ENCODE assay signal across 9 mouse cellular contexts in the genomic region with DNA sequence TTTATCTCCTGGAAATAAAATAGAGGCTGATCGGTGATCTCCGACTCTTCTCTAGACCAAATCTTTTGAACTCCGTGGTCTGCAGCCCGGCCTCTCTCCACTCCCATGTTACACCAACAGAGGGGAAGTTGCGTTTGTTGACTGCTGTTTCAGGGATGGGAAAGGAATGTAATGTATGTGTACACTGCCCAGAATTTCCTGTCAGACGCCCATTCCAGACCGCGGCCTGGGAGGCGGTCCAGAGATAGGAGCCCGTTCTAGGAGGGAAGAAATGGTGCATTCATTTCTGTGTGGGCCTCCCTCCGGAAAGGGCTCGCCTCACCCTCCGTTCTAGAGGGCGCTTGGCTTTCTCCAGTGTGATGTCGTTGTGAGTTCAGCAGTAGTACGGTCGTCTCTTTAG. TPM values are rescaled to one million over a fixed set of nuclear protein-coding genes. Genes with fewer than 3 reads are reported as not detected.
DNase-seq lines count a peak whose midpoint lies in the region; ATAC-seq lines count a peak whose summit lies in the region.
"Had no signal": no experiment of that assay in that cellular context is flagged by ENCODE, and none has a peak within 500 bp of the region (broad histone marks: within the 10 kb centered on the region; RNA-seq: fewer than 3 reads in every experiment).

No protein-coding gene starts in this region.

- H3K4me1 ChIP-seq in liver, embryonic 11.5 days (replicated peaks; ENCODE audit: control insufficient read depth, insufficient read depth, low read length), result peaks cover 31% of the 10 kb centered on the region
- peaks cover 31% of the 10 kb centered on the region for H3K4me1 ChIP-seq in stomach, embryonic 16.5 days (ENCODE audit: control insufficient read depth, insufficient read depth, low read length)

- H3K9me3 ChIP-seq in liver, embryonic 11.5 days (ENCODE audit: control insufficient read depth, low read length), result no peaks in the 10 kb centered on the region
- no peaks in the 10 kb centered on the region for H3K9me3 ChIP-seq in stomach, embryonic 16.5 days (replicated peaks; ENCODE audit: control insufficient read depth, low read length)

- intact Hi-C loops in heart, postnatal 14 days (cut with DNase I), result no loop called here
- intact Hi-C loops in left cerebral cortex, postnatal 14 days (cut with DNase I), result no loop called here

- H3K9ac ChIP-seq in liver, embryonic 11.5 days (ENCODE audit: low read depth, low read length), result no peak overlapping the region
- peak overlapping the region; percentile 41; the same call in 1 of the 2 replicates for H3K9ac ChIP-seq in stomach, embryonic 16.5 days (ENCODE audit: low read length)

- DNase-seq in kidney, adult 18-20 months, result peak; percentile 42
- DNase-seq in kidney, adult 11 months, result no peak
- DNase-seq in heart, postnatal 14 days, result peak; percentile 46 to 57
- DNase-seq in liver, embryonic 11.5 days (ENCODE audit: low spot score), result no peak
- DNase-seq in frontal cortex, postnatal 14 days (ENCODE audit: low spot score in 2 of 2), result no peak
- no peak for DNase-seq in gastrocnemius, adult 8-10 months (ENCODE audit: low spot score in 2 of 2)
- DNase-seq in left cerebral cortex, postnatal 14 days (ENCODE audit: low spot score in 2 of 2), result no peak

- peak; percentile 49; the same call in 1 of the 2 replicates for ATAC-seq in liver, embryonic 11.5 days (replicated peaks; ENCODE audit: low FRiP score)
- ATAC-seq in stomach, embryonic 16.5 days (ENCODE audit: insufficient read depth, low FRiP score), result peak; percentile 42; the same call in 1 of the 2 replicates

- no peak overlapping the region for H3K27ac ChIP-seq in liver, embryonic 11.5 days (ENCODE audit: low read depth, low read length)
- peak overlapping the region; percentile 40 for H3K27ac ChIP-seq in stomach, embryonic 16.5 days (ENCODE audit: low read length)
- H3K27ac ChIP-seq: macrophage had no signal

- H3K4me2 ChIP-seq in liver, embryonic 11.5 days, result peak overlapping the region; percentile 18; the same call in 1 of the 2 replicates
- H3K4me2 ChIP-seq in stomach, embryonic 16.5 days (ENCODE audit: low read depth, low read length), result peak overlapping the region; percentile 27

- H3K36me3 ChIP-seq in liver, embryonic 11.5 days (ENCODE audit: control insufficient read depth, insufficient read depth, low read length), result no peaks in the 10 kb centered on the region
- H3K36me3 ChIP-seq in stomach, embryonic 16.5 days (ENCODE audit: control insufficient read depth, insufficient read depth, low read length), result no peaks in the 10 kb centered on the region

- 26% methylated on average over 17 of the region's 17 CpGs for WGBS in liver, embryonic 11.5 days
- 35% methylated on average over 17 of the region's 17 CpGs for WGBS in stomach, embryonic 16.5 days

- no peak overlapping the region for H3K4me3 ChIP-seq in liver, embryonic 11.5 days (ENCODE audit: low read depth, low read length)
- no peak overlapping the region for H3K4me3 ChIP-seq in stomach, embryonic 16.5 days (replicated peaks; ENCODE audit: low read length)

- H3K27me3 ChIP-seq in liver, embryonic 11.5 days (replicated peaks; ENCODE audit: control insufficient read depth, insufficient read depth, low read length), result no peaks in the 10 kb centered on the region
- no peaks in the 10 kb centered on the region for H3K27me3 ChIP-seq in stomach, embryonic 16.5 days (ENCODE audit: control insufficient read depth, insufficient read depth, low read length)

RNA-seq across cellular contexts. Expression of a gene that starts 50.3 kb away (rescaled TPM):
- total RNA-seq in heart, postnatal 14 days (2021), result 1 to 10 TPM in 1 of 2 experiments, under 1 TPM in 1; 0.74 to 1.4 TPM
- 20.0 and 22.7 TPM in 2 replicates for polyA plus RNA-seq in liver, embryonic 11.5 days (2014; fragmentation: Nextera tagmentation; extraction: Ambion mirVana)
- polyA plus RNA-seq in stomach, embryonic 16.5 days (2015; fragmentation: Nextera tagmentation; extraction: Ambion mirVana), result 43.0 and 52.7 TPM in 2 replicates
- total RNA-seq in gastrocnemius, adult 8-10 months (2022), result under 1 TPM; 0.22 to 0.54 (median 0.37) TPM
- 1 to 10 TPM; 3.2 to 4.5 TPM for total RNA-seq in left cerebral cortex, postnatal 14 days (2021)

Comparison
In these comparisons a context has a peak if more than half of its experiments do, and no peak if none do; other contexts are left out.
1. DNase-seq: peak in kidney, adult 18-20 months (single experiment) and heart, postnatal 14 days (2 of 2); none in kidney, adult 11 months (single experiment), liver, embryonic 11.5 days (single experiment), frontal cortex, postnatal 14 days (0 of 2), gastrocnemius, adult 8-10 months (0 of 2) and left cerebral cortex, postnatal 14 days (0 of 2).